In genomic region chr4:152178344-152178864, GRCm38 (mm10) we compare ENCODE assay signal across 9 mouse cellular contexts. TPM values are rescaled to one million over a fixed set of nuclear protein-coding genes. Genes with fewer than 3 reads are reported as not detected.
DNase-seq lines count a peak whose midpoint lies in the region; ATAC-seq and TF ChIP-seq lines count a peak whose summit lies in the region.
"Had no signal": no experiment of that assay in that cellular context is flagged by ENCODE, and none has a peak within 500 bp of the region (broad histone marks: within the 10 kb centered on the region; RNA-seq: fewer than 3 reads in every experiment).

No protein-coding gene starts in this region.

- H3K9me3 ChIP-seq in hindbrain, embryonic 16.5 days (ENCODE audit: control insufficient read depth, low read length), result no peaks in the 10 kb centered on the region
- no peaks in the 10 kb centered on the region for H3K9me3 ChIP-seq in limb, embryonic 14.5 days (ENCODE audit: control insufficient read depth, low read length)
- H3K9me3 ChIP-seq in midbrain, embryonic 16.5 days (replicated peaks; ENCODE audit: control insufficient read depth, low read length, poor library complexity, severe bottlenecking), result no peaks in the 10 kb centered on the region

- TF ChIP-seq POLR2A in spleen, adult 2 months (IDR thresholded peaks at IDR 0.05; ENCODE audit: low read depth, low read length), result no peak
- no peak for TF ChIP-seq POLR2A in limb, embryonic 14.5 days (IDR thresholded peaks at IDR 0.05; ENCODE audit: borderline replicate concordance, extremely low read depth, insufficient read depth, insufficient read length)

- peak overlapping the region; percentile 84 for H3K9ac ChIP-seq in hindbrain, embryonic 16.5 days (ENCODE audit: low read depth, low read length)
- H3K9ac ChIP-seq in limb, embryonic 14.5 days (ENCODE audit: low read depth, low read length, severe bottlenecking), result peak overlapping the region; percentile 91
- peak overlapping the region; percentile 84 for H3K9ac ChIP-seq in midbrain, embryonic 16.5 days (ENCODE audit: low read depth, low read length)

- H3K4me1 ChIP-seq in spleen, adult 2 months (ENCODE audit: control insufficient read depth, insufficient read depth, insufficient read length), result peaks cover 10% of the 10 kb centered on the region
- H3K4me1 ChIP-seq in hindbrain, embryonic 16.5 days (ENCODE audit: control insufficient read depth, insufficient read depth, low read depth, low read length), result peaks cover 17% of the 10 kb centered on the region
- peaks cover 11% of the 10 kb centered on the region; the same call in 1 of the 2 replicates for H3K4me1 ChIP-seq in limb, embryonic 14.5 days (ENCODE audit: control insufficient read depth, insufficient read depth, low read length)
- H3K4me1 ChIP-seq in midbrain, embryonic 16.5 days (ENCODE audit: control insufficient read depth, insufficient read depth, low read length), result peaks cover 15% of the 10 kb centered on the region

- H3K4me3 ChIP-seq in spleen, adult 2 months (ENCODE audit: extremely low read depth, insufficient read depth, insufficient read length), result peak overlapping the region; percentile 60
- peak overlapping the region; percentile 77 for H3K4me3 ChIP-seq in hindbrain, embryonic 16.5 days (ENCODE audit: low read length)
- H3K4me3 ChIP-seq in limb, embryonic 14.5 days (replicated peaks; ENCODE audit: low read length), result peak overlapping the region; percentile 67
- H3K4me3 ChIP-seq in midbrain, embryonic 16.5 days (ENCODE audit: low read depth, low read length), result peak overlapping the region; percentile 62

- H3K36me3 ChIP-seq in spleen, adult 2 months (ENCODE audit: control insufficient read depth, insufficient read depth, low read length), result no peaks in the 10 kb centered on the region
- no peaks in the 10 kb centered on the region for H3K36me3 ChIP-seq in hindbrain, embryonic 16.5 days (ENCODE audit: control insufficient read depth, insufficient read depth, low read length)
- no peaks in the 10 kb centered on the region for H3K36me3 ChIP-seq in limb, embryonic 14.5 days (ENCODE audit: control insufficient read depth, insufficient read depth, low read length)
- no peaks in the 10 kb centered on the region for H3K36me3 ChIP-seq in midbrain, embryonic 16.5 days (ENCODE audit: control insufficient read depth, insufficient read depth, low read length)

- no peaks in the 10 kb centered on the region for H3K27me3 ChIP-seq in spleen, adult 2 months (ENCODE audit: control insufficient read depth, insufficient read depth, low read length)
- H3K27me3 ChIP-seq in hindbrain, embryonic 16.5 days (replicated peaks; ENCODE audit: control insufficient read depth, insufficient read depth, low read length), result 0 out of 2 replicates have a peak, but pooled peaks cover 3% of the 10 kb centered on the region
- H3K27me3 ChIP-seq in limb, embryonic 14.5 days (ENCODE audit: control insufficient read depth, insufficient read depth, low read length), result peaks cover 13% of the 10 kb centered on the region
- no peaks in the 10 kb centered on the region; the same call in 1 of the 2 replicates for H3K27me3 ChIP-seq in midbrain, embryonic 16.5 days (ENCODE audit: control insufficient read depth, insufficient read depth, low read depth, low read length)

- DNase-seq in spleen, adult 2 months (ENCODE audit: low read depth in 1 of 2, low spot score in 2 of 2), result peak in 1 of 2 experiments; percentile 34
- DNase-seq in spleen, adult 12 weeks (ENCODE audit: low spot score), result no peak
- peak; percentile 75 for DNase-seq in cerebellum, adult 8-10 months
- no peak for DNase-seq in limb, embryonic 14.5 days (ENCODE audit: low spot score)
- DNase-seq in retina, embryonic 14.5 days (ENCODE audit: low spot score), result no peak

- no peak for TF ChIP-seq CTCF in spleen, adult 2 months (IDR thresholded peaks at IDR 0.05; ENCODE audit: extremely low read depth, insufficient read depth, insufficient read length, insufficient replicate concordance)

- ATAC-seq in frontal cortex, adult (ENCODE audit: low TSS enrichment), result peak; percentile 22; the same call in 1 of the 2 replicates
- peak; percentile 69 for ATAC-seq in hindbrain, embryonic 16.5 days
- peak; percentile 54; the same call in 1 of the 2 replicates for ATAC-seq in limb, embryonic 14.5 days (ENCODE audit: low FRiP score, low read depth)
- peak; percentile 74 for ATAC-seq in midbrain, embryonic 16.5 days

- H3K4me2 ChIP-seq in hindbrain, embryonic 16.5 days (ENCODE audit: low read length), result peak overlapping the region; percentile 91
- H3K4me2 ChIP-seq in limb, embryonic 14.5 days (replicated peaks; ENCODE audit: low read depth, low read length, severe bottlenecking), result peak overlapping the region; percentile 95
- H3K4me2 ChIP-seq in midbrain, embryonic 16.5 days (ENCODE audit: low read length), result peak overlapping the region; percentile 81

- under 1% methylated on average over 34 of the region's 35 CpGs for WGBS in spleen, adult 2 months
- 0% methylated on average over 35 of the region's 35 CpGs for WGBS in hindbrain, embryonic 16.5 days
- WGBS in limb, embryonic 14.5 days, result 1% methylated on average over 35 of the region's 35 CpGs
- WGBS in midbrain, embryonic 16.5 days, result under 1% methylated on average over 35 of the region's 35 CpGs

- no peak overlapping the region for H3K27ac ChIP-seq in spleen, adult 2 months (ENCODE audit: insufficient read depth, low read length)
- H3K27ac ChIP-seq in hindbrain, embryonic 16.5 days (ENCODE audit: low read depth, low read length), result peak overlapping the region; percentile 78
- no peak overlapping the region for H3K27ac ChIP-seq in limb, embryonic 14.5 days (replicated peaks; ENCODE audit: low read depth, low read length)
- H3K27ac ChIP-seq in midbrain, embryonic 16.5 days (ENCODE audit: low read length), result peak overlapping the region; percentile 72

RNA-seq across cellular contexts. Expression of gene Acot7, which starts 0.5 kb away (rescaled TPM):
- polyA plus RNA-seq in spleen, adult 2 months (2012; rRNA removed), result 15.4 and 17.9 TPM in 2 replicates
- 478 and 542 TPM in 2 replicates for polyA plus RNA-seq in hindbrain, embryonic 16.5 days (2015; fragmentation: Nextera tagmentation; extraction: Ambion mirVana)
- polyA plus RNA-seq in limb, embryonic 14.5 days (2012; rRNA removed), result 47.7 and 50.3 TPM in 2 replicates
- 47.3 and 48.4 TPM in 2 replicates for polyA plus RNA-seq in limb, embryonic 14.5 days (2014; fragmentation: Nextera tagmentation; extraction: Ambion mirVana)
- polyA plus RNA-seq in midbrain, embryonic 16.5 days (2015; fragmentation: Nextera tagmentation; extraction: Ambion mirVana), result 437 and 480 TPM in 2 replicates

RNA-seq across cellular contexts. Expression of gene Hes2, which starts 19.7 kb away (rescaled TPM):
- polyA plus RNA-seq in spleen, adult 2 months (2012; rRNA removed), result not detected in 2 replicates
- polyA plus RNA-seq in hindbrain, embryonic 16.5 days (2015; fragmentation: Nextera tagmentation; extraction: Ambion mirVana), result not detected in 2 replicates
- polyA plus RNA-seq in limb, embryonic 14.5 days (2012; rRNA removed), result 0.03 and 0.04 TPM in 2 replicates
- not detected in 2 replicates for polyA plus RNA-seq in limb, embryonic 14.5 days (2014; fragmentation: Nextera tagmentation; extraction: Ambion mirVana)
- polyA plus RNA-seq in midbrain, embryonic 16.5 days (2015; fragmentation: Nextera tagmentation; extraction: Ambion mirVana), result not detected in 2 replicates
- polyA plus RNA-seq: brain, embryonic 14.5 days had no signal

RNA-seq across cellular contexts. Expression of gene Espn, which starts 26.2 kb away (rescaled TPM):
- 2.1 and 2.7 TPM in 2 replicates for polyA plus RNA-seq in spleen, adult 2 months (2012; rRNA removed)
- polyA plus RNA-seq in hindbrain, embryonic 16.5 days (2015; fragmentation: Nextera tagmentation; extraction: Ambion mirVana), result 0.34 and 0.46 TPM in 2 replicates
- 1.7 TPM in 2 replicates for polyA plus RNA-seq in limb, embryonic 14.5 days (2012; rRNA removed)
- polyA plus RNA-seq in limb, embryonic 14.5 days (2014; fragmentation: Nextera tagmentation; extraction: Ambion mirVana), result 1.4 and 1.7 TPM in 2 replicates
- 0.14 and 0.25 TPM in 2 replicates for polyA plus RNA-seq in midbrain, embryonic 16.5 days (2015; fragmentation: Nextera tagmentation; extraction: Ambion mirVana)

Comparison
In these comparisons a context has a peak if more than half of its experiments do, and no peak if none do; other contexts are left out.
1. H3K27ac ChIP-seq: peak in hindbrain, embryonic 16.5 days (single experiment) and midbrain, embryonic 16.5 days (single experiment); none in spleen, adult 2 months (single experiment) and limb, embryonic 14.5 days (single experiment).
2. ATAC-seq: peak in every context shown above with its lines; median percentile 74 in midbrain, embryonic 16.5 days; 69 in hindbrain, embryonic 16.5 days; 54 in limb, embryonic 14.5 days; 22 in frontal cortex, adult.
3. Peak in every context shown above with its lines, with median percentiles within 50 percentile points of each other: H3K4me3 ChIP-seq, H3K4me2 ChIP-seq and H3K9ac ChIP-seq.